Mouse (Mus musculus): ENCODE data around the gene Rnf123. TPM values are rescaled to one million over a fixed set of nuclear protein-coding genes. Genes with fewer than 3 reads are reported as not detected.
"Not testable (repeated sequence)": the region's sequence is repeated elsewhere in the genome, so short reads cannot be mapped to it uniquely, and the experiment has no call there.

Rnf123 gene
- polyA plus RNA-seq, 1 experiment = not detected

GRCm38 (mm10) chr9:108044751-108045492 is 38.2 kb downstream of the Rnf123 start:
- no peak overlapping the region for H3K4me3 ChIP-seq (ENCODE audit: insufficient read depth, low read depth, low read length)
- no peak for TF ChIP-seq POLR2A (IDR thresholded peaks at IDR 0.05; ENCODE audit: insufficient read depth, low read depth, low read length)
- no peak for TF ChIP-seq CTCF (IDR thresholded peaks at IDR 0.05; ENCODE audit: insufficient read depth, low read depth, low read length)
- no peak overlapping the region for H3K27ac ChIP-seq (ENCODE audit: insufficient read depth, low read depth, low read length)
- peaks cover 9% of the 10 kb centered on the region for H3K4me1 ChIP-seq (ENCODE audit: control insufficient read depth, insufficient read depth, low read length)
- WGBS = 95% methylated on average over 8 of the region's 8 CpGs

- no peak for TF ChIP-seq POLR2A (IDR thresholded peaks at IDR 0.05; ENCODE audit: insufficient read depth, low read depth, low read length)
- no peak for TF ChIP-seq CTCF (IDR thresholded peaks at IDR 0.05; ENCODE audit: insufficient read depth, low read depth, low read length)
- Histone ChIP-seq H3K4me3 (ENCODE audit: insufficient read depth, low read depth, low read length) (no peak overlapping the region), H3K4me1 (ENCODE audit: control insufficient read depth, insufficient read depth, low read length) (no peaks in the 10 kb centered on the region; the same call in 1 of the 2 replicates), H3K27ac (ENCODE audit: insufficient read depth, low read depth, low read length) (no peak overlapping the region)
- WGBS = 97% methylated on average over 2 of the region's 2 CpGs
Observed at GRCm38 (mm10) chr9:108035331-108036156, 47.6 kb downstream of the Rnf123 start.

GRCm38 (mm10) chr9:108032126-108032525 is 51.0 kb downstream of the Rnf123 start:
- TF ChIP-seq POLR2A (IDR thresholded peaks at IDR 0.05; ENCODE audit: insufficient read depth, low read depth, low read length) (no peak), CTCF (IDR thresholded peaks at IDR 0.05; ENCODE audit: insufficient read depth, low read depth, low read length) (no peak)
- Histone ChIP-seq H3K27ac (ENCODE audit: insufficient read depth, low read depth, low read length) (no peak overlapping the region), H3K4me3 (ENCODE audit: insufficient read depth, low read depth, low read length) (no peak overlapping the region), H3K4me1 (ENCODE audit: control insufficient read depth, insufficient read depth, low read length) (no peaks in the 10 kb centered on the region; the same call in 1 of the 2 replicates)
- WGBS = 89% methylated on average over 5 of the region's 5 CpGs

GRCm38 (mm10) chr9:108027867-108028266 is 55.3 kb downstream of the Rnf123 start:
- no peak for TF ChIP-seq POLR2A (IDR thresholded peaks at IDR 0.05; ENCODE audit: insufficient read depth, low read depth, low read length)
- no peak for TF ChIP-seq CTCF (IDR thresholded peaks at IDR 0.05; ENCODE audit: insufficient read depth, low read depth, low read length)
- no peak overlapping the region for H3K4me3 ChIP-seq (ENCODE audit: insufficient read depth, low read depth, low read length)
- H3K27ac ChIP-seq (ENCODE audit: insufficient read depth, low read depth, low read length) = no peak overlapping the region
- whole genome bisulfite sequencing = 98% methylated on average over 3 of the region's 3 CpGs
- peaks cover 4% of the 10 kb centered on the region for H3K4me1 ChIP-seq (ENCODE audit: control insufficient read depth, insufficient read depth, low read length)

- H3K27ac ChIP-seq (ENCODE audit: insufficient read depth, low read depth, low read length) = no peak overlapping the region
- no peak for TF ChIP-seq CTCF (IDR thresholded peaks at IDR 0.05; ENCODE audit: insufficient read depth, low read depth, low read length)
- no peak for TF ChIP-seq POLR2A (IDR thresholded peaks at IDR 0.05; ENCODE audit: insufficient read depth, low read depth, low read length)
- H3K4me3 ChIP-seq (ENCODE audit: insufficient read depth, low read depth, low read length) = no peak overlapping the region
- 73% methylated on average over 3 of the region's 3 CpGs for WGBS
- peaks cover 6% of the 10 kb centered on the region for H3K4me1 ChIP-seq (ENCODE audit: control insufficient read depth, insufficient read depth, low read length)
Observed at GRCm38 (mm10) chr9:108026584-108026983, 56.6 kb downstream of the Rnf123 start.

GRCm38 (mm10) chr9:108023216-108023615 is 59.9 kb downstream of the Rnf123 start:
- 76% methylated on average over 3 of the region's 3 CpGs for WGBS
- H3K4me1 ChIP-seq (ENCODE audit: control insufficient read depth, insufficient read depth, low read length) = peaks cover 8% of the 10 kb centered on the region
- no peak overlapping the region for H3K27ac ChIP-seq (ENCODE audit: insufficient read depth, low read depth, low read length)
- H3K4me3 ChIP-seq (ENCODE audit: insufficient read depth, low read depth, low read length) = no peak overlapping the region
- TF ChIP-seq POLR2A (IDR thresholded peaks at IDR 0.05; ENCODE audit: insufficient read depth, low read depth, low read length) (no peak), CTCF (IDR thresholded peaks at IDR 0.05; ENCODE audit: insufficient read depth, low read depth, low read length) (no peak)

GRCm38 (mm10) chr9:108020741-108021140 is 62.4 kb downstream of the Rnf123 start:
- H3K27ac ChIP-seq (ENCODE audit: insufficient read depth, low read depth, low read length) = no peak overlapping the region
- peaks cover 9% of the 10 kb centered on the region for H3K4me1 ChIP-seq (ENCODE audit: control insufficient read depth, insufficient read depth, low read length)
- 71% methylated on average over 1 of the region's 1 CpGs for WGBS
- no peak overlapping the region for H3K4me3 ChIP-seq (ENCODE audit: insufficient read depth, low read depth, low read length)
- no peak for TF ChIP-seq CTCF (IDR thresholded peaks at IDR 0.05; ENCODE audit: insufficient read depth, low read depth, low read length)
- no peak for TF ChIP-seq POLR2A (IDR thresholded peaks at IDR 0.05; ENCODE audit: insufficient read depth, low read depth, low read length)

- WGBS = 47% methylated on average over 3 of the region's 3 CpGs
- Histone ChIP-seq H3K4me1 (ENCODE audit: control insufficient read depth, insufficient read depth, low read length) (peaks cover 5% of the 10 kb centered on the region; the same call in 1 of the 2 replicates), H3K27ac (ENCODE audit: insufficient read depth, low read depth, low read length) (no peak overlapping the region), H3K4me3 (ENCODE audit: insufficient read depth, low read depth, low read length) (no peak overlapping the region)
- TF ChIP-seq POLR2A (IDR thresholded peaks at IDR 0.05; ENCODE audit: insufficient read depth, low read depth, low read length) = no peak
- no peak for TF ChIP-seq CTCF (IDR thresholded peaks at IDR 0.05; ENCODE audit: insufficient read depth, low read depth, low read length)
Observed at GRCm38 (mm10) chr9:108017127-108017526, 66.0 kb downstream of the Rnf123 start.

GRCm38 (mm10) chr9:108013577-108013976 is 69.6 kb downstream of the Rnf123 start:
- not testable (repeated sequence) for H3K4me3 ChIP-seq (ENCODE audit: insufficient read depth, low read depth, low read length); H3K27ac ChIP-seq (ENCODE audit: insufficient read depth, low read depth, low read length); H3K4me1 ChIP-seq (ENCODE audit: control insufficient read depth, insufficient read depth, low read length)
- WGBS = 97% methylated on average over 2 of the region's 2 CpGs

All from olfactory bulb, adult 2 months (tissue).